Mouse (Mus musculus) neural tube, embryonic 11.5 days (tissue): Measurements from ENCODE around the gene Gfi1. TPM values are rescaled to one million over a fixed set of nuclear protein-coding genes. Genes with fewer than 3 reads are reported as not detected.

Experiments used
- ATAC-seq: fragments of 200-750 bp; cut with Nextera tagmentation; 2 replicates; pipeline ENCODE4 v1.8.0; 2017; ENCODE audit warnings: moderate number of reproducible peaks, mild to moderate bottlenecking, moderate TSS enrichment, moderate library complexity; ENCODE audit not compliant: insufficient read depth, low FRiP score, low TSS enrichment
- DNase-seq: peaks from one replicate; pipeline ENCODE4 v3.0.0-alpha.2; 2015; ENCODE audit warnings: low spot score
- H3K27ac ChIP-seq: fragments of 300-500 bp; sonication (generic); 2 replicates; pipeline ENCODE4 v1.5.1; 2014; ENCODE audit warnings: low read depth, mild to moderate bottlenecking, low read length
- H3K27me3 ChIP-seq: fragments of 300-500 bp; sonication (generic); 2 replicates; pipeline ENCODE4 v1.6.1; 2014; ENCODE audit warnings: mild to moderate bottlenecking, low read length, mixed read lengths; ENCODE audit not compliant: control insufficient read depth, insufficient read depth
- H3K36me3 ChIP-seq: fragments of 300-500 bp; sonication (generic); 2 replicates; pipeline ENCODE4 v1.6.1; 2014; ENCODE audit warnings: mild to moderate bottlenecking, low read length, moderate library complexity, mixed read lengths; ENCODE audit not compliant: control insufficient read depth, insufficient read depth
- H3K4me1 ChIP-seq: fragments of 300-500 bp; sonication (generic); 2 replicates; pipeline ENCODE4 v1.6.1; 2014; ENCODE audit warnings: low read length, mixed read lengths; ENCODE audit not compliant: control insufficient read depth, insufficient read depth
- H3K4me2 ChIP-seq: fragments of 300-500 bp; sonication (generic); 2 replicates; pipeline ENCODE4 v1.6.1; 2014; ENCODE audit warnings: low read depth, mild to moderate bottlenecking, moderate library complexity
- H3K4me3 ChIP-seq: fragments of 300-500 bp; sonication (generic); 2 replicates; pipeline ENCODE4 v1.5.1; 2014; ENCODE audit warnings: low read depth, low read length
- H3K9ac ChIP-seq: fragments of 300-500 bp; sonication (generic); 2 replicates; pipeline ENCODE4 v1.6.1; 2014; ENCODE audit warnings: mild to moderate bottlenecking, low read length
- H3K9me3 ChIP-seq: fragments of 300-500 bp; sonication (generic); 2 replicates; pipeline ENCODE4 v1.6.1; 2016; ENCODE audit warnings: low read length; ENCODE audit not compliant: control insufficient read depth
- WGBS: fragments of 180-500 bp; shearing (Covaris S2); extraction: QIAGEN DNeasy Blood & Tissue Kit; methylation state at CpG from one replicate; pipeline ENCODE4 v1.1.7; 2014; 5-methylcytosine and 5-hydroxymethylcytosine counted together
- polyA plus RNA-seq: library from polyadenylated mRNA; unstranded; fragments of >200 nt; fragmentation: Nextera tagmentation; extraction: Ambion mirVana; gene quantifications from 2 replicates; pipeline ENCODE4 v1.2.1, GENCODE M21; 2014

Gene Gfi1
- polyA plus RNA-seq, 1 experiment from 2014 or later, result not detected

DNA sequence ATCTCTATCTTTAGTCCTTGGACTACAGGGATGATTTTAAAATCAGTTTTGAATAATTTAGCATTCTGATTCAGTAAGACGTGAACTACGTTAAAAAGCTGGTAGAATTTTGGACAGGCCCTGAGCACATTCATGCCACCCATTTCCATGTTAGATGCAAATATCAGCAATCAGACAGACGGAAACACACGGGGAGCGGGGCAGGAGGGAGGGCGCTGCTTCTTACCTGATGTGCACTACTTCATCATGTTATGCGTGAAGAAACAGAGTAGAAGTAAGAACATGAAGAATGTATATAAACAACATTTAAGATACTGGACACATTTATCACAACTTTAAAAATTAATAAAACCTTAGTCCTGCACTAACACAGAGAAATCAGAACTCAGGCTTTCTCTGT is 27.8 kb upstream of the Gfi1 start:
- no peak for DNase-seq
- H3K4me1 ChIP-seq, result no peaks in the 10 kb centered on the region
- H3K9ac ChIP-seq, result no peak overlapping the region
- WGBS, result 95% methylated on average over 7 of the region's 7 CpGs
- ATAC-seq, result no peak
- H3K27ac ChIP-seq, result no peak overlapping the region
- no peaks in the 10 kb centered on the region for H3K36me3 ChIP-seq
- H3K9me3 ChIP-seq, result no peaks in the 10 kb centered on the region
- H3K27me3 ChIP-seq, result no peaks in the 10 kb centered on the region
- no peak overlapping the region for H3K4me3 ChIP-seq
- H3K4me2 ChIP-seq, result no peak overlapping the region

DNA sequence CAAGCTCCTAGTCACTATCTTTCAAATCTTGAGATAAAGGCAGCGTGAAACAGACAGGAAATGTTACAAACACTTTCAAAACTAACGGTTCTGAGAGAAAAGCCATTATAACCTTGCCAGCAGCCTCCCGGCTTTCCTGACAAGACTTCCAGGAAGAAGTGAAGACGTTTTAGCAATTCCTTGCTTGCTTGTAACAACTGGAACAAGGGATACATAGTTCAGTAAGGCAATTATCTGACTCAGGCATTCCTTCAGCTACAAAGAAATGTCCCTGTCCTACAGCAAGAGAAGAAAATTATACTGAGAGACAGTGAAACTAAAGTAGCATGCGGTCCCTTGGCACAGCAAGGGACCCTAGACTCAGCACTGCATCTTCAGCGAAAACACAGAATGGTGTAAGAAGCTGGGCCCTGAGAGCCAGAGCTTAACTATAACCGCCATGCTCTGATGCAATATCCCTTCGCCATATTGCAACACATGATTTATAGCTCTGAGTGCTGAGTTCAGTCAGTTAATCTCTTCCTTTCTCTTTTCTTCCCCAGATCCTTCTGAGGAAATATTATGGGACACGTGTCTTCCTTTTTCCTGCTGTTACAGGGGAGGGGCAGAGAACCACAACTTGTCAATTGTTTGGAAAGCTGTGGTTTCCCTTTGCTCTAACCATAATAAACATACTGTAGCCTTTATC is 23.5 kb upstream of the Gfi1 start:
- Histone ChIP-seq H3K27me3 (no peaks in the 10 kb centered on the region), H3K4me3 (no peak overlapping the region), H3K9me3 (no peaks in the 10 kb centered on the region), H3K27ac (no peak overlapping the region), H3K4me2 (no peak overlapping the region), H3K4me1 (no peaks in the 10 kb centered on the region), H3K36me3 (no peaks in the 10 kb centered on the region), H3K9ac (no peak overlapping the region)
- no peak for DNase-seq
- 75% methylated on average over 9 of the region's 9 CpGs for WGBS
- ATAC-seq, result no peak

DNA sequence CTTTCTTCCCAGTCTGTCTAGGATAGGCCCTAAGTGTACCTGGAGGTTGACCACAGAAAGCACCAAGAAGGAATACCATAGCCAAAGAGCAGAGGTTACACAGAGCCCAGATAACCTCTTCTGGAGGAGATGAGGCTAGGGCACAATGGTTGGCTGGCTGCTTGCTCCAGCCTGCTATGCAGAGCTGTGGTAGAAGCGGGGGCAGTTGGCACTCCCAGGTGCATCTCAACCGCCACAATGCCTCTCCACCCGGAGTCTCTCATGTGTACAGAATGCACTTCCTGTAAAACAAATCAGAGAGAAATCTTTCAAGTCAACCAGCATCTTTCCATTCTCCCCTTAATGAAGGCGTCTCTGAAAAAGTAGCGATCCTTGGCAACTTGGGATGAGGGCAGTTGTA is 13.2 kb upstream of the Gfi1 start:
- no peak for DNase-seq
- Histone ChIP-seq H3K4me2 (no peak overlapping the region), H3K4me3 (no peak overlapping the region), H3K9ac (no peak overlapping the region), H3K27ac (no peak overlapping the region), H3K27me3 (no peaks in the 10 kb centered on the region), H3K36me3 (no peaks in the 10 kb centered on the region), H3K9me3 (no peaks in the 10 kb centered on the region), H3K4me1 (no peaks in the 10 kb centered on the region)
- WGBS, result 97% methylated on average over 5 of the region's 5 CpGs
- no peak for ATAC-seq

DNA sequence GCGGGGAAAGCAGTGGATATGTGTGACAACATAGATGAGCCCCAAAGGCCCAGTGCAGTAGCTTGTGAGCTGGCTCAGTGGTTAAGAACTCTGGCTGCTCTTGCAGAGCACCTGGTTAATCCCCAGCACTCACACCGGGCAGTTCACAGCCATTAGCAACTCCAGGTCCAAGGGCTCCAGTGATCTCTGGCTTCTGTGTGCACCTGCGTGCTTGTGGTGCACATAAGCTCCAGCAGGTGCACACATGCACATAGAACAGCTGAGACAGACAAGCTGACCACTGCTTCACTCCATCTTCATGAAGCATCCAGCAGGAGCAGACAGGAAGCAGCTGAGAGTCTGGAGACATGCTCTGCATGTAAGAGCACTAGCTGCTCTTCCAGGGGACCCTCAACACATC is 12.5 kb upstream of the Gfi1 start:
- 85% methylated on average over 3 of the region's 3 CpGs for WGBS
- H3K27me3 ChIP-seq, result no peaks in the 10 kb centered on the region
- no peak overlapping the region for H3K9ac ChIP-seq
- H3K4me1 ChIP-seq, result no peaks in the 10 kb centered on the region
- H3K4me2 ChIP-seq, result no peak overlapping the region
- no peaks in the 10 kb centered on the region for H3K36me3 ChIP-seq
- no peak for ATAC-seq
- no peaks in the 10 kb centered on the region for H3K9me3 ChIP-seq
- no peak overlapping the region for H3K4me3 ChIP-seq
- no peak overlapping the region for H3K27ac ChIP-seq
- no peak for DNase-seq

DNA sequence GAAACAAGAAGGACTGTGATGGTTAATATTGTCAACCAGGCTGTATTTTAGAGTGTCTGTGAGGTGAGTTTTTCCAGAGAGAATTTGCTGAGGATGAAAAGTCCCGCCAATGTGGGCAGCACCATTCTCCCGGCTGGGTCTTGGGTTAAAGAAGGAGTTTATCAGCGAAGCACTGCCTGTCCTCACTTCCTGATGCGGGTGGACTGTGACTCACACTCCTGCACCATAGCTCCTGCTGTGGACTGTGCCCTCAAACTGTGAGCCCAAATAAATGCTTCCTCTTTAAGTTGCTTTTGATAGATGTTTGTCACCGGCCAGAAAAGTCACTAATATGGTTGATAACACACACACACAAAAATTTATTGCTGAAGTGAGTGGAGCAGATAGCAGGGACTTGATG is 10.3 kb upstream of the Gfi1 start:
- no peaks in the 10 kb centered on the region for H3K36me3 ChIP-seq
- H3K27me3 ChIP-seq, result no peaks in the 10 kb centered on the region
- H3K9ac ChIP-seq, result no peak overlapping the region
- DNase-seq (no peak), ATAC-seq (no peak)
- H3K4me3 ChIP-seq, result no peak overlapping the region
- no peak overlapping the region for H3K27ac ChIP-seq
- no peaks in the 10 kb centered on the region for H3K9me3 ChIP-seq
- 88% methylated on average over 5 of the region's 5 CpGs for WGBS
- no peaks in the 10 kb centered on the region for H3K4me1 ChIP-seq
- no peak overlapping the region for H3K4me2 ChIP-seq

DNA sequence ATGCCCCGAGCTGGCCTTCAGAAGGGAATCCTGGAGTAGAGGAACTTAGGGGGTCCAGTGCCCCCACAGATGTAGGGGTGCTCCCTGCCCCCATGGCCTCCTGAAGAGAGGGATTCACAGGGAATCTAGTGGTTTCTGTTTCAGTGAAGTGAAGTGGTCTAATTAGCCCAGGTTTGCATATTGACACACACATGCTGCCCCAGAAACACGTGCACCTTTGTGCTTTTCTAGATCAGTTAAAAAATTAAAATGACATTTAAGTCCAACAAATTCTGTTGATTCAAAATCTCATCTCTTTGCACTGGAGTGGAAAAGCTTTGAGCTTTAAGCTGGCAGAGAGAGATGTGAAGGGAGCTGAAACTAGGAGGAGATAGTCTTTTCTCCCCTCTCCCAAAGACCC is 6.0 kb upstream of the Gfi1 start:
- Histone ChIP-seq H3K27ac (no peak overlapping the region), H3K27me3 (peaks cover 31% of the 10 kb centered on the region), H3K4me1 (no peaks in the 10 kb centered on the region), H3K9me3 (no peaks in the 10 kb centered on the region), H3K4me2 (no peak overlapping the region), H3K36me3 (no peaks in the 10 kb centered on the region), H3K9ac (no peak overlapping the region), H3K4me3 (no peak overlapping the region)
- ATAC-seq (no peak), DNase-seq (no peak)
- WGBS, result 28% methylated on average over 2 of the region's 2 CpGs

DNA sequence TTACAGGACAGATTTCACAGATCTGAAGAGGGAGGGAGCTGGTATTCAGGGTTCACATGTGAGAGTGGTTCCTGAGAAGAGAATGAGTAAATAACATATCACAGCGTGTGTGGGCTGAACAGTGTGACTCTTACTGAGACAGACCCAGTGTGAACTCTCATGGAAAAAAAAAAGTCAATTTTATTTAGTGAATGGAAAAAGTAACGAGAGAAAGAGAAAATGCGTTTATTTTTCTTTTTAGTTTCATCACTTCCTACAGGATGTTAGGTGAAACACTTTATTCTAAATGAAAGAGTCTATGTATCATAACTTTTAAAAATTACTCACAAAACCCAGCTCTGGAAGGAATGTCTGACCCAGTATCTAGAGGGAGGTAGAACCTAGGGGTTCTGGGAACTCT is 5.6 kb upstream of the Gfi1 start:
- H3K4me1 ChIP-seq, result no peaks in the 10 kb centered on the region
- H3K9ac ChIP-seq, result no peak overlapping the region
- 64% methylated on average over 3 of the region's 3 CpGs for WGBS
- no peaks in the 10 kb centered on the region for H3K9me3 ChIP-seq
- DNase-seq (no peak), ATAC-seq (no peak)
- no peak overlapping the region for H3K27ac ChIP-seq
- H3K27me3 ChIP-seq, result peaks cover 36% of the 10 kb centered on the region
- H3K4me3 ChIP-seq, result no peak overlapping the region
- no peaks in the 10 kb centered on the region for H3K36me3 ChIP-seq
- no peak overlapping the region for H3K4me2 ChIP-seq

DNA sequence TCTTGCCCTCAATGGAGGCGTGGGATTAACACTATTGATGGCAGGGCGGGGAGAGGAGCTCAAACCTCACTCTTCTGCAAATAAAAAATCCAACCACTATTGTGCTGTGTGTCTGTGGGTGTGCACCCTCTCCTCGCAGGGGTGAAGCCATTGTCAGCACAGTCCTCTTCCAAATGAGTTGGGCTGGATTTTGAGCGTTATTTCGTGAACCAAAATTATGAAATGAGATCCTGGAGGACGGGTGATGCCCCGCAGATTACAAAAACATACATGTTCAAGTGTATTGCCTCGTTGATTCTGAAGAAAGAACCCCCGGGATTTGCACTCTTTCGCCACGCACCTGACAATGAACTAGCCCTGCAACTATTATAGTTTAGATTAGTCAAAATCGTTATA is 1.2 kb upstream of the Gfi1 start:
- 21% methylated on average over 12 of the region's 12 CpGs for WGBS
- Histone ChIP-seq H3K4me2 (peak overlapping the region; percentile 19; the same call in 1 of the 2 replicates), H3K9ac (no peak overlapping the region), H3K27ac (no peak overlapping the region), H3K4me3 (0 out of 2 replicates have a peak overlapping the region, but pooled peaks have one; percentile 4), H3K4me1 (peaks cover 16% of the 10 kb centered on the region), H3K9me3 (no peaks in the 10 kb centered on the region), H3K27me3 (peaks cover 80% of the 10 kb centered on the region), H3K36me3 (no peaks in the 10 kb centered on the region)
- ATAC-seq, result no peak
- DNase-seq, result no peak

DNA sequence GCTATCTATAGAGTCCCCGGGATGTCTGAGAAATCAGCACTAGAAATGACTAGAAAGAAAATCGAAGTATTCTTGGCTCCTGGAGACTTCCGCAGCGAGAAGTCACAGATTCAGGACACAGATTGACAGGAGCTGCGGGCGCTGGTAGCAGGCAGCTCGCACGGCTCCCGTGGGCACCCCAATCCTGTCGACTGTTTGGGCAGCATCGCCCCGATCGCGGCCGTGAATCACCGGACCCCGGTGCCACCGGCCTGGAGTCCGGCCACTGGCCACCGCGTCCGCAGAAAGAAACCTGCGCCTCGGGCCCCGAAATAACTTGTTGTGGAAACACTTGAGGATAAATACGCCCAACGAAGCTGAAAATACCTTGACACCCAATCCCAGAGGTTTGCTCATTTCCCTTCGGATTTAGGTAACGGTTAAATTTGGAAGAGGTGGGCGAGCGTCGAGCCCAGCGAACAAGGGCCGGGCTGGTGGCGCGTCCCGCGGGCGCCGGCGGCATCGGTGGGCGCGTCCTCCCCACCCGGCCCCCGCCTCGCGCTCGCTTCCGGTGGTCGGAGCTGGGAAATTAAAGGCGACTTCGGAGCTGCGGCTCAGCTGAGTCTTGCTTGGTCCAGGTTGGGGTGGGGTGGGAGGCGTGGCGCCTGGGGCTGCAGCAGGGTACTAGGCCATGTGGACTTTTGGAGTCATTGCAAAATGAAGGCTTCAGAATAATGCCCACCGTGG is 608 bp upstream of the Gfi1 start:
- ATAC-seq, result no peak
- peak; percentile 54 for DNase-seq
- under 1% methylated on average over 57 of the region's 57 CpGs for WGBS

More for the DNA sequence above, 608 bp upstream of the Gfi1 start:
- H3K4me3 ChIP-seq, result 0 out of 2 replicates have a peak overlapping the region, but pooled peaks have one; percentile 4
- peak overlapping the region; percentile 19 for H3K4me2 ChIP-seq
- no peak overlapping the region for H3K27ac ChIP-seq
- H3K9me3 ChIP-seq, result no peaks in the 10 kb centered on the region
- H3K4me1 ChIP-seq, result peaks cover 20% of the 10 kb centered on the region
- H3K36me3 ChIP-seq, result no peaks in the 10 kb centered on the region
- H3K9ac ChIP-seq, result no peak overlapping the region
- H3K27me3 ChIP-seq, result peaks cover 85% of the 10 kb centered on the region
